8 mouse cellular contexts compared by ENCODE assay signal in the genomic region with DNA sequence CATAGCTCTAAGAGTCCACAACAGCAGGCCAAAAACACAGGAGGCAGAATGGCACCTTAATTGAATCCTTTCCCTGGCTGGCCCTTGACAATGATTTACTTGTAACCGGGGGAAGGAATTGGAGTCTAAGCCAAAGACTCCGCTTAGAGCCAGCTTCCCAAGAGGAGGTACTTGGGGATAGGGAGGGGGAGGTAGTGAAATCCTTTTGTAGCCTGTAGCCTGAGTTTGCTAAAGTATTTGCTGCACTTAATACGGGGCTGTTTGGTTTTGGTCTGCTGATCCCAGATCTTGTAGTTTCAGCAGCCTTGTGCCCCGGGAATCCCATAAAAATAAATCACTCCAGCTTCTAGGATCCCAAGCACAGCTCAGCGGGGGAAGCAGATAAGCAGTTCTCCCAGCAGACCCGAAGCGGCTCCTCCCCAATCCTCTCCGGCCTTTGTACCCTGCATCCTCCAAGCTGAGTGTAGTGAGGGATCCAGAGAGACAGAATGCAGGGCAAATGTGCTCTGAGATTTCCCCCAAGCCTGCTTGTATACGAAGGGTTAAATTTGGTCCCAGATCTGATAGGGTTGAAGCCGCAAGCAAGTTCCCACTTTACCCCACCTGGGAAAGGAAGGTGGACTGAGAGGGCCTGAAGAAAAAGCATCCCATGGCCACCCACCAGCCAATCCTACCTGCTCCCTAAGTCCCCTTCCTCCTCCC. TPM values are rescaled to one million over a fixed set of nuclear protein-coding genes. Genes with fewer than 3 reads are reported as not detected.
DNase-seq lines count a peak whose midpoint lies in the region; ATAC-seq lines count a peak whose summit lies in the region.

No protein-coding gene starts in this region.

- H3K9ac ChIP-seq in embryonic facial prominence, embryonic 14.5 days (ENCODE audit: low read depth, low read length): peak overlapping the region; percentile 81
- H3K9ac ChIP-seq in lung, embryonic 15.5 days: peak overlapping the region; percentile 85

- DNase-seq in urinary bladder, adult 18-20 months (ENCODE audit: low spot score in 2 of 2): peak; percentile 17 to 19
- no peak for DNase-seq in urinary bladder, adult 2 months (ENCODE audit: low spot score)
- peak; percentile 57 for DNase-seq in embryonic facial prominence, embryonic 14.5 days (ENCODE audit: low spot score)
- DNase-seq in heart, postnatal 14 days: peak; percentile 12 to 28
- peak; percentile 66 to 76 for DNase-seq in kidney, postnatal 4 days
- peak; percentile 48 for DNase-seq in retina, embryonic 14.5 days (ENCODE audit: low spot score)
- DNase-seq in T-cell, adult 2 months (ENCODE audit: low spot score): no peak

- no peaks in the 10 kb centered on the region for H3K36me3 ChIP-seq in embryonic facial prominence, embryonic 14.5 days (ENCODE audit: control insufficient read depth, insufficient read depth, low read length)
- H3K36me3 ChIP-seq in lung, embryonic 15.5 days: peaks cover 13% of the 10 kb centered on the region

- peaks cover 9% of the 10 kb centered on the region for H3K4me1 ChIP-seq in embryonic facial prominence, embryonic 14.5 days (ENCODE audit: control insufficient read depth, insufficient read depth, low read length)
- H3K4me1 ChIP-seq in lung, embryonic 15.5 days: peaks cover 5% of the 10 kb centered on the region; the same call in 1 of the 2 replicates

- intact Hi-C loops in heart, postnatal 14 days (cut with DNase I): loop anchor here (2.0 to 10.0 kb wide), 3 partner anchors 59 to 725 kb away; no protein-coding TSS in a partner anchor

- H3K27me3 ChIP-seq in embryonic facial prominence, embryonic 14.5 days (replicated peaks; ENCODE audit: control insufficient read depth, insufficient read depth, low read length): no peaks in the 10 kb centered on the region
- no peaks in the 10 kb centered on the region for H3K27me3 ChIP-seq in lung, embryonic 15.5 days

- peak overlapping the region; percentile 92 for H3K4me2 ChIP-seq in embryonic facial prominence, embryonic 14.5 days (ENCODE audit: low read depth, low read length)
- H3K4me2 ChIP-seq in lung, embryonic 15.5 days: peak overlapping the region; percentile 97

- H3K27ac ChIP-seq in embryonic facial prominence, embryonic 14.5 days (replicated peaks; ENCODE audit: low read depth, low read length): peak overlapping the region; percentile 75
- H3K27ac ChIP-seq in lung, embryonic 15.5 days: peak overlapping the region; percentile 97

- ATAC-seq in embryonic facial prominence, embryonic 14.5 days (ENCODE audit: low read depth): no peak
- no peak for ATAC-seq in lung, embryonic 15.5 days (ENCODE audit: borderline replicate concordance, extremely low read depth, low FRiP score, low TSS enrichment)

- 4% methylated on average over 10 of the region's 10 CpGs for WGBS in embryonic facial prominence, embryonic 14.5 days
- WGBS in lung, embryonic 15.5 days: 9% methylated on average over 10 of the region's 10 CpGs

- peak overlapping the region; percentile 68 for H3K4me3 ChIP-seq in embryonic facial prominence, embryonic 14.5 days (ENCODE audit: low read depth, low read length)
- peak overlapping the region; percentile 80 for H3K4me3 ChIP-seq in lung, embryonic 15.5 days

- H3K9me3 ChIP-seq in embryonic facial prominence, embryonic 14.5 days (ENCODE audit: control insufficient read depth, low read length): no peaks in the 10 kb centered on the region
- H3K9me3 ChIP-seq in lung, embryonic 15.5 days: no peaks in the 10 kb centered on the region

RNA-seq across cellular contexts. Expression of gene Fam84b, which starts 31.3 kb away (rescaled TPM):
- polyA plus RNA-seq in urinary bladder, adult 2 months (2012; rRNA removed): 17.7 and 18.8 TPM in 2 replicates
- polyA plus RNA-seq in embryonic facial prominence, embryonic 14.5 days (2014; fragmentation: Nextera tagmentation; extraction: Ambion mirVana): 9.5 and 9.9 TPM in 2 replicates
- total RNA-seq in heart, postnatal 14 days (2021): 1 to 10 TPM; 6.8 to 8.8 TPM
- 27.1 and 29.0 TPM in 2 replicates for polyA plus RNA-seq in lung, embryonic 15.5 days (2015; fragmentation: Nextera tagmentation; extraction: Ambion mirVana)

Comparison
In these comparisons a context has a peak if more than half of its experiments do, and no peak if none do; other contexts are left out.
1. DNase-seq: peak in urinary bladder, adult 18-20 months (2 of 2), embryonic facial prominence, embryonic 14.5 days (single experiment), heart, postnatal 14 days (2 of 2), kidney, postnatal 4 days (2 of 2) and retina, embryonic 14.5 days (single experiment); none in urinary bladder, adult 2 months (single experiment) and T-cell, adult 2 months (single experiment).